Mouse (Mus musculus) natural killer cell, adult 2 months (primary cell): Measurements from ENCODE around the gene Naif1.

Experiments used
- DNase-seq, 2 experiments: peaks; one replicate each; pipeline ENCODE4 v3.0.0; 2022; ENCODE audit warnings: low spot score in 2 of 2

Gene Naif1

GRCm38 (mm10) chr2:32500461-32500860, 50.2 kb downstream of the Naif1 start:
- DNase-seq = no peak

- no peak for DNase-seq
Measured at GRCm38 (mm10) chr2:32501754-32502324, 51.6 kb downstream of the Naif1 start.

- peak in 1 of 2 experiments; percentile 15 for DNase-seq
Measured at GRCm38 (mm10) chr2:32502843-32503242, 52.6 kb downstream of the Naif1 start.

GRCm38 (mm10) chr2:32503588-32503987, 53.3 kb downstream of the Naif1 start:
- DNase-seq = peak in 1 of 2 experiments; percentile 35

- DNase-seq = no peak
Measured at GRCm38 (mm10) chr2:32505536-32505935, 55.3 kb downstream of the Naif1 start.
